Mouse (Mus musculus) heart, embryonic 10.5 days (tissue): ENCODE measurements around the gene Arl8a. TPM values are rescaled to one million over a fixed set of nuclear protein-coding genes. Genes with fewer than 3 reads are reported as not detected.

Experiments used
- DNase-seq: peaks from one replicate; pipeline ENCODE4 v3.0.0-alpha.2; 2017; ENCODE audit warnings: low spot score
- H3K27ac ChIP-seq: fragments of 300-500 bp; sonication (generic); 2 replicates; pipeline ENCODE4 v1.5.1; 2016; ENCODE audit warnings: mild to moderate bottlenecking
- H3K27me3 ChIP-seq: fragments of 300-500 bp; sonication (generic); 2 replicates; pipeline ENCODE4 v1.6.1; 2016; ENCODE audit warnings: mild to moderate bottlenecking; ENCODE audit not compliant: poor library complexity, insufficient read depth, severe bottlenecking
- H3K36me3 ChIP-seq: fragments of 300-500 bp; sonication (generic); 2 replicates; pipeline ENCODE4 v1.6.1; 2016; ENCODE audit warnings: mild to moderate bottlenecking, moderate library complexity
- H3K4me1 ChIP-seq: fragments of 300-500 bp; sonication (generic); 2 replicates; pipeline ENCODE4 v1.6.1; 2016; ENCODE audit warnings: mild to moderate bottlenecking
- H3K4me3 ChIP-seq: fragments of 300-500 bp; sonication (generic); 2 replicates; pipeline ENCODE4 v1.5.1; 2016; ENCODE audit warnings: mild to moderate bottlenecking, moderate library complexity
- H3K9me3 ChIP-seq: fragments of 300-500 bp; sonication (generic); 2 replicates; pipeline ENCODE4 v1.6.1; 2016; ENCODE audit warnings: mild to moderate bottlenecking, moderate library complexity
- WGBS: fragments of 180-500 bp; shearing (Covaris S2); methylation state at CpG from one replicate; pipeline ENCODE4 v1.1.7; 2016; 5-methylcytosine and 5-hydroxymethylcytosine counted together
- polyA plus RNA-seq: library from polyadenylated mRNA; unstranded; fragments of >200 nt; fragmentation: Nextera tagmentation; extraction: Ambion mirVana; gene quantifications from 2 replicates; pipeline ENCODE4 v1.2.1, GENCODE M21; 2016

Gene Arl8a
- polyA plus RNA-seq, 1 experiment from 2014 or later = 36.5 TPM

DNA sequence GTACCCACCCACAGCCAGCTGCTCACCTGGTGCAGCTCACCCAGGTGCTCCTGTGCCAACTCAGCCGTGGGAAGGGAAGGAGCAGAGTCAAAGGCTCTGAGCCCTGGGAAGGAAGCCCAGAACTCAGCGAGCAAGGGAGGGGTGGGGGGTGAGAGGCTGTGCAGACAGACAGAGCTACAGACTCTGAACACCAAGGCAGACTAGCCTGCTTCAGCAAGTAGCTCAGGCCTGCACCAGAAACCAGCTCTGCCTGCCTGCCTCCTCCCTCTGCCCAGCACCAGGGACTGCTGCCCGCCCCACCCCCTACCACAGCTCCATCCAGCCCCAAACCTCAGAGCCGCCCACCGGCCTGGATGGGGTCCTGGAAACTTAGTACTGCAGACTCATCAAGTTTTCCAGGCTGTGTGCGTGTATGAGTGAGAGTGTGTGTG lies 18.6 kb upstream of the Arl8a start:
- H3K9me3 ChIP-seq = no peaks in the 10 kb centered on the region
- H3K36me3 ChIP-seq = no peaks in the 10 kb centered on the region
- H3K27ac ChIP-seq = peak overlapping the region; percentile 30; the same call in 1 of the 2 replicates
- DNase-seq = no peak
- peaks cover 43% of the 10 kb centered on the region for H3K4me1 ChIP-seq
- H3K27me3 ChIP-seq = peaks cover 81% of the 10 kb centered on the region
- no peak overlapping the region for H3K4me3 ChIP-seq
- WGBS = 52% methylated on average over 6 of the region's 6 CpGs

DNA sequence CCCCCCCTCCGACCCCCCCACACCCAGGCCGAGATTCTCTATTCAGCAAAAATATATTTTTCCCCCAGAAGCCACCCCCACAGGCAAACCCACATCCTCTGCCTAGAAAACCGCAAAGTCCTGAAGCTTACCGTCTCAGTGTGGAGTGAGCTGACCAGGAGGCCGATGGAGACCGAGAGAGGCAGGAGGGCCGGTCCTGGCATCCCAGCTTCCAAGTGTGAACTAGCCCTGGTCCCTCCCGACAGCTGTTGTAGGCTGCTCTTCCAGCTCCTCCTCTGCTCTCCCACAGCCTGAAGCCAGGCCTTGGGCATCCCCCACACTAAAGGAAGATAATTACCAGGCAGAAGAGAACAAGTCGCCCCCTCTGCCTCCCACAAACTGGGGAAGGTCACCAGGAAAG lies 17.6 kb upstream of the Arl8a start:
- H3K27me3 ChIP-seq = peaks cover 86% of the 10 kb centered on the region
- WGBS = 25% methylated on average over 9 of the region's 9 CpGs

GRCm38 (mm10) chr1:135129543-135130183 lies 17.0 kb upstream of the Arl8a start:
- no peaks in the 10 kb centered on the region for H3K9me3 ChIP-seq
- H3K4me1 ChIP-seq = peaks cover 51% of the 10 kb centered on the region
- WGBS = 72% methylated on average over 9 of the region's 9 CpGs
- no peak overlapping the region for H3K27ac ChIP-seq
- H3K4me3 ChIP-seq = no peak overlapping the region
- H3K27me3 ChIP-seq = peaks cover 89% of the 10 kb centered on the region
- no peaks in the 10 kb centered on the region for H3K36me3 ChIP-seq
- DNase-seq = no peak

More for the DNA sequence above, 17.6 kb upstream of the Arl8a start:
- no peaks in the 10 kb centered on the region for H3K36me3 ChIP-seq
- H3K4me1 ChIP-seq = peaks cover 45% of the 10 kb centered on the region
- H3K4me3 ChIP-seq = no peak overlapping the region
- no peaks in the 10 kb centered on the region for H3K9me3 ChIP-seq
- no peak overlapping the region for H3K27ac ChIP-seq
- DNase-seq = no peak

DNA sequence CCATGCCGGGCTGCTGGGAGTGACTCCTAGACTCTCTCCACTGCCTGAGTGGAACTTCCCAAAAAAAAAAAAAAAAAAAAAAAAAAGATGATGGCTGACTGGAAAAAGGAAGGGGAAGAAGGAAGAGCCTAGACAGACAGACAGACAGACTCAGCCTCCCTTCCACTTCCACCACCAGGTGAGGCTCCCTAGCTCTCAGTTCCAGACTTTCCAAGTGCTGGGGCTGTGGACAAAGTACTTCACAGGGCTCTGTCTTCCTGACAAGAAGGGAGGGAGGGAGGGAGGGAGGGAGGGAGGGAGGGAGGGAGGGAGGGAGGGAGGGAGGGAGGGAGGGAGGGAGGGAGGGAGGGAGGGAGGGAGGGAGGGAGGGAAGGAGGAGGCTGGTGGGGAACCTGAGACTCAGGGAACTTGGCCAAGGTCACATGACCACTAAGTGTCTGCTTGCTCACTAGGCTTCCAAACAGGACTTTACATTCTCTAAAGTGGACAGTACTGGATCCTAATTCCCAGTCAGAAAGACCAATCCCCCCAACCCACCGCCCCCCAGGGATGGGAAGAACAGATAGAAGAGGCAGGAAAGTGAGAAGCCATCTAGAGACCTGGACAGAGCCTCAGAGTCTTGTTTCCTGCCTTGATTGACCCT lies 16.1 kb upstream of the Arl8a start:
- Histone ChIP-seq H3K4me3 (no peak overlapping the region), H3K36me3 (no peaks in the 10 kb centered on the region), H3K9me3 (no peaks in the 10 kb centered on the region), H3K27me3 (peaks cover 89% of the 10 kb centered on the region), H3K4me1 (peaks cover 51% of the 10 kb centered on the region), H3K27ac (no peak overlapping the region)
- WGBS = 58% methylated on average over 2 of the region's 2 CpGs
- no peak for DNase-seq

GRCm38 (mm10) chr1:135131034-135131433 lies 15.6 kb upstream of the Arl8a start:
- no peak overlapping the region for H3K4me3 ChIP-seq
- DNase-seq = no peak
- H3K27ac ChIP-seq = 0 out of 2 replicates have a peak overlapping the region, but pooled peaks have one; percentile 53
- H3K36me3 ChIP-seq = no peaks in the 10 kb centered on the region
- WGBS = 17% methylated on average over 6 of the region's 6 CpGs
- H3K4me1 ChIP-seq = peaks cover 50% of the 10 kb centered on the region
- no peaks in the 10 kb centered on the region for H3K9me3 ChIP-seq
- H3K27me3 ChIP-seq = peaks cover 84% of the 10 kb centered on the region

GRCm38 (mm10) chr1:135131560-135131959 lies 15.1 kb upstream of the Arl8a start:
- Histone ChIP-seq H3K36me3 (no peaks in the 10 kb centered on the region), H3K4me1 (peaks cover 45% of the 10 kb centered on the region), H3K27me3 (peaks cover 79% of the 10 kb centered on the region), H3K4me3 (no peak overlapping the region), H3K9me3 (no peaks in the 10 kb centered on the region), H3K27ac (peak overlapping the region; percentile 53; the same call in 1 of the 2 replicates)
- WGBS = 49% methylated on average over 8 of the region's 8 CpGs
- no peak for DNase-seq

DNA sequence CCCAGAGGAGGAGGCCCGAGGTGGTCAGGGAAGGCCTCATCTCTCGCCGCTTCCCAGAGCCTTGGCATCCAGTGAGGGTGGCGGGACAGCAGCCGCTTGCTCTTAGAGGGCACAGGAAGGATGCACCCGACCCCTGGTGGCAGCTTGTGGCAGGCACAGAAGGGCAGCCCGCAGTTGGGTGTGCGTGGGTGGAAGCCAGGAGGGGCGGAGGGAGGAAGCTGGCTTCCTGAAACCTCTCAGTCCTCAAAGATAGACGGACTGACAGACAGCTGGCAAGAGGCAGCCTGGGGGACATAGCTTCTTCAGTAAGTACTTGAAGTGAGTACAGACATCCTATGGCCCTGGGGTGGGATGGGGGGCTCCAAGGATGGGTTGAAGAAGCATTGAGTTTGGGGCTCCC lies 14.2 kb upstream of the Arl8a start, which contains the start of gene Ptpn7:
Gene Ptpn7 (plus strand): TSS at position 228 of the 400 bp plus-strand sequence.
- H3K4me1 ChIP-seq = peaks cover 43% of the 10 kb centered on the region
- H3K9me3 ChIP-seq = no peaks in the 10 kb centered on the region
- WGBS = 21% methylated on average over 10 of the region's 10 CpGs
- no peak within 1 kb of the TSS for H3K4me3 ChIP-seq
- no peaks in the 10 kb centered on the region for H3K36me3 ChIP-seq
- no peak for DNase-seq
- H3K27ac ChIP-seq = peak within 1 kb of the TSS; percentile 53
- H3K27me3 ChIP-seq = peaks cover 70% of the 10 kb centered on the region

GRCm38 (mm10) chr1:135132893-135133369 lies 13.7 kb upstream of the Arl8a start:
- H3K27ac ChIP-seq = peak overlapping the region; percentile 53; the same call in 1 of the 2 replicates
- no peak for DNase-seq
- no peak overlapping the region for H3K4me3 ChIP-seq
- peaks cover 40% of the 10 kb centered on the region for H3K4me1 ChIP-seq
- H3K9me3 ChIP-seq = no peaks in the 10 kb centered on the region
- 72% methylated on average over 9 of the region's 9 CpGs for WGBS
- H3K36me3 ChIP-seq = no peaks in the 10 kb centered on the region
- H3K27me3 ChIP-seq = peaks cover 65% of the 10 kb centered on the region

DNA sequence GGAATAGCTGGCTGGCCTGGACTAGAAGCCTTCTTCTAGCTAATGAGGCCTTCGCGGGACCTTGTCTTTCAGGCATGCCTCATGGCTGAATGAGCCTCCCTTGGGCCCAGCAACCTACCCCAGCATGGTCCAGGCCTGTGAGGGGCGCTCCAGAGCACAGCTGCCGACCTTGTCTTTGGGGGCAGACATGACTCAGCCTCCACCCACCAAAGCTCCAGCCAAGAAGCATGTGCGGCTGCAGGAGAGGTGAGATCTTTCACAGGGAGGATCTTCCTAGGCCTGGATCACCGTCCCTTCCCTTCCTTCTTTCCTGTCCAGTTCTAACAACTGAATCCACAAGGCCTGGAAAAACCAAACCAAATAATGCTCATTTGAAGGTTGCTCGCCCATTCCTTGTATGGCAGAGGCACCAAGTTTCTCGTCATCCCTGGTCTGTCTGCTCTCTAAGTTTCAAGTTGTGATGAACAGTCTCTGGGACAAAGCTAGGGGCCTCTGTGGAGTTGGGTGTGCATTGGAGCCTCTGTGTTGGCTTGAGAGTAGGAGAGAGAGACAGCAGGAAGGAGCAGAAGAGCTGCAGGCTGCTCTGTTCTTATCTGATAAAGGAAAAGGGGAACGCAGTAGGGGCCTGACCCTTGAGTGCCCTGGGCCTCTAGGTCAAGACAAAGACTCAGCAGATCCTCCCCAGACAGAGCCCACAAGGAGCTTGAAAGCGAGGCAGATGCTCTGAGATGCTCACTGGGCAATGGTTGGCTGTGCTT lies 12.8 kb upstream of the Arl8a start:
- H3K4me3 ChIP-seq = no peak overlapping the region
- no peaks in the 10 kb centered on the region for H3K9me3 ChIP-seq
- 73% methylated on average over 10 of the region's 10 CpGs for whole genome bisulfite sequencing
- no peaks in the 10 kb centered on the region for H3K36me3 ChIP-seq
- H3K4me1 ChIP-seq = peaks cover 31% of the 10 kb centered on the region
- DNase-seq = no peak
- no peak overlapping the region for H3K27ac ChIP-seq
- peaks cover 64% of the 10 kb centered on the region for H3K27me3 ChIP-seq

GRCm38 (mm10) chr1:135135111-135135787 lies 11.4 kb upstream of the Arl8a start:
- Histone ChIP-seq H3K4me1 (peaks cover 30% of the 10 kb centered on the region), H3K4me3 (no peak overlapping the region), H3K36me3 (no peaks in the 10 kb centered on the region), H3K27ac (no peak overlapping the region), H3K27me3 (peaks cover 53% of the 10 kb centered on the region), H3K9me3 (no peaks in the 10 kb centered on the region)
- DNase-seq = no peak
- 85% methylated on average over 8 of the region's 8 CpGs for WGBS

GRCm38 (mm10) chr1:135136500-135136899 lies 10.1 kb upstream of the Arl8a start:
- WGBS = 19% methylated on average over 1 of the region's 1 CpGs

DNA sequence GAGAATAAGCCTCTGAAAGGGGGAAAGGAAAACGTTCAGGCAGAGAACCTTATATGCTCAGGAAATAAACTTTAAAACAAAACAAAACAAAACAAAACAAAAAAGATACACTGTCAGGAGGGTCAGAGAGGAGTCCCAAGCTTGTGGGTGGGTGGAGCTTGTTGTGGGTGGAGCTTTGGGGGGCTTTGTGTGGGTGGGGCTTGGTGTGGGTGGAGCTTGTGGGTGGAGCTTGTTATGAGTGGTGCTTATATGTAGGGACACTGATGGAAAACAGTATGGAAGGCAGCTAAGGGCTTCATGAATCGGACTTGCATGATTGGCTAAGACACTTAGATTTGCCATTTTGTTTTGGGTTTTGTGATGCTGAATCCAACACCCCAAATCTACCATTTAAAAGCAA lies 6.7 kb upstream of the Arl8a start:
- no peak for DNase-seq
- Histone ChIP-seq H3K9me3 (no peaks in the 10 kb centered on the region), H3K36me3 (no peaks in the 10 kb centered on the region), H3K4me1 (no peaks in the 10 kb centered on the region; the same call in 1 of the 2 replicates), H3K27me3 (peaks cover 46% of the 10 kb centered on the region), H3K27ac (no peak overlapping the region), H3K4me3 (no peak overlapping the region)
- WGBS = 61% methylated on average over 2 of the region's 2 CpGs

More at GRCm38 (mm10) chr1:135136500-135136899, 10.1 kb upstream of the Arl8a start:
- Histone ChIP-seq H3K27ac (no peak overlapping the region), H3K9me3 (no peaks in the 10 kb centered on the region), H3K36me3 (no peaks in the 10 kb centered on the region), H3K27me3 (peaks cover 46% of the 10 kb centered on the region), H3K4me3 (no peak overlapping the region), H3K4me1 (peaks cover 22% of the 10 kb centered on the region)
- no peak for DNase-seq
